Mouse (Mus musculus) liver, embryonic 11.5 days (tissue): ENCODE data around the gene Tssk2. TPM values are rescaled to one million over a fixed set of nuclear protein-coding genes. Genes with fewer than 3 reads are reported as not detected.
A peak's percentile ranks its signal among the peaks of the same experiment; 100 is the strongest.

Experiments used
- ATAC-seq: fragments of 200-750 bp; cut with Nextera tagmentation; replicated peaks from 2 replicates; pipeline ENCODE4 v1.8.0; 2017; ENCODE audit warnings: moderate number of reproducible peaks, mild to moderate bottlenecking, moderate TSS enrichment, moderate library complexity; ENCODE audit not compliant: low FRiP score
- DNase-seq: peaks from one replicate; pipeline ENCODE4 v3.0.0-alpha.2; 2017; ENCODE audit warnings: low spot score
- H3K27ac ChIP-seq: fragments of 300-500 bp; sonication (generic); 2 replicates; pipeline ENCODE4 v1.5.1; 2014; ENCODE audit warnings: mild to moderate bottlenecking, low read depth, low read length, control low read depth
- H3K27me3 ChIP-seq: fragments of 300-500 bp; sonication (generic); replicated peaks from 2 replicates; pipeline ENCODE4 v1.6.1; 2014; ENCODE audit warnings: low read length, mixed read lengths; ENCODE audit not compliant: control insufficient read depth, insufficient read depth
- H3K36me3 ChIP-seq: fragments of 300-500 bp; sonication (generic); 2 replicates; pipeline ENCODE4 v1.6.1; 2014; ENCODE audit warnings: mild to moderate bottlenecking, low read length, moderate library complexity, mixed read lengths; ENCODE audit not compliant: control insufficient read depth, insufficient read depth
- H3K4me1 ChIP-seq: fragments of 300-500 bp; sonication (generic); replicated peaks from 2 replicates; pipeline ENCODE4 v1.6.1; 2014; ENCODE audit warnings: low read length, mixed read lengths; ENCODE audit not compliant: control insufficient read depth, insufficient read depth
- H3K4me2 ChIP-seq: fragments of 300-500 bp; sonication (generic); 2 replicates; pipeline ENCODE4 v1.6.1; 2014; ENCODE audit warnings: mild to moderate bottlenecking, control low read depth, moderate library complexity
- H3K4me3 ChIP-seq: fragments of 300-500 bp; sonication (generic); 2 replicates; pipeline ENCODE4 v1.5.1; 2014; ENCODE audit warnings: low read depth, low read length, control low read depth
- H3K9ac ChIP-seq: fragments of 300-500 bp; sonication (generic); 2 replicates; pipeline ENCODE4 v1.6.1; 2014; ENCODE audit warnings: low read depth, low read length, control low read depth
- H3K9me3 ChIP-seq: fragments of 300-500 bp; sonication (generic); 2 replicates; pipeline ENCODE4 v1.6.1; 2016; ENCODE audit warnings: low read length, inconsistent platforms, mixed read lengths; ENCODE audit not compliant: control insufficient read depth
- WGBS: fragments of 180-500 bp; shearing (Covaris S2); extraction: QIAGEN DNeasy Blood & Tissue Kit; methylation state at CpG from one replicate; pipeline ENCODE4 v1.1.7; 2014; 5-methylcytosine and 5-hydroxymethylcytosine counted together
- polyA plus RNA-seq: library from polyadenylated mRNA; unstranded; fragments of >200 nt; fragmentation: Nextera tagmentation; extraction: Ambion mirVana; gene quantifications from 2 replicates; pipeline ENCODE4 v1.2.1, GENCODE M21; 2014

The Tssk2 gene
- polyA plus RNA-seq, 1 experiment from 2014 or later: 0.12 TPM

GRCm38 (mm10) chr16:17865770-17866169 lies 32.7 kb upstream of the Tssk2 start:
- no peak overlapping the region for H3K27ac ChIP-seq
- no peak overlapping the region for H3K4me2 ChIP-seq
- H3K4me3 ChIP-seq: no peak overlapping the region
- no peak overlapping the region for H3K9ac ChIP-seq
- no peaks in the 10 kb centered on the region for H3K27me3 ChIP-seq
- no peaks in the 10 kb centered on the region for H3K9me3 ChIP-seq
- no peak for ATAC-seq
- 76% methylated on average over 6 of the region's 6 CpGs for WGBS
- peaks cover 7% of the 10 kb centered on the region; the same call in 1 of the 2 replicates for H3K36me3 ChIP-seq
- no peak for DNase-seq
- H3K4me1 ChIP-seq: peaks cover 2% of the 10 kb centered on the region; the same call in 1 of the 2 replicates

GRCm38 (mm10) chr16:17871248-17871647 lies 27.2 kb upstream of the Tssk2 start:
- Histone ChIP-seq H3K27ac (no peak overlapping the region), H3K27me3 (no peaks in the 10 kb centered on the region), H3K4me3 (no peak overlapping the region), H3K9me3 (no peaks in the 10 kb centered on the region), H3K4me2 (no peak overlapping the region), H3K36me3 (peaks cover 2% of the 10 kb centered on the region; the same call in 1 of the 2 replicates), H3K4me1 (peaks cover 30% of the 10 kb centered on the region), H3K9ac (no peak overlapping the region)
- 46% methylated on average over 5 of the region's 5 CpGs for WGBS
- peak; percentile 71 for ATAC-seq
- DNase-seq: no peak

GRCm38 (mm10) chr16:17872995-17873394 lies 25.4 kb upstream of the Tssk2 start:
- Histone ChIP-seq H3K4me1 (peaks cover 30% of the 10 kb centered on the region), H3K4me2 (0 out of 2 replicates have a peak overlapping the region, but pooled peaks have one; percentile 1), H3K36me3 (peaks cover 2% of the 10 kb centered on the region; the same call in 1 of the 2 replicates), H3K27ac (no peak overlapping the region), H3K27me3 (no peaks in the 10 kb centered on the region), H3K9ac (no peak overlapping the region), H3K4me3 (no peak overlapping the region), H3K9me3 (no peaks in the 10 kb centered on the region)
- DNase-seq (no peak), ATAC-seq (peak; percentile 68)
- 42% methylated on average over 4 of the region's 4 CpGs for WGBS

GRCm38 (mm10) chr16:17875174-17875573 lies 23.3 kb upstream of the Tssk2 start:
- Histone ChIP-seq H3K4me3 (no peak overlapping the region), H3K4me1 (peaks cover 30% of the 10 kb centered on the region), H3K27ac (no peak overlapping the region), H3K9ac (0 out of 2 replicates have a peak overlapping the region, but pooled peaks have one; percentile 16), H3K36me3 (peaks cover 2% of the 10 kb centered on the region; the same call in 1 of the 2 replicates), H3K4me2 (no peak overlapping the region), H3K9me3 (no peaks in the 10 kb centered on the region), H3K27me3 (no peaks in the 10 kb centered on the region)
- 74% methylated on average over 4 of the region's 4 CpGs for WGBS
- DNase-seq: no peak
- ATAC-seq: no peak

GRCm38 (mm10) chr16:17876096-17876495 lies 22.3 kb upstream of the Tssk2 start:
- Histone ChIP-seq H3K27me3 (no peaks in the 10 kb centered on the region), H3K27ac (no peak overlapping the region), H3K9ac (no peak overlapping the region), H3K4me3 (no peak overlapping the region), H3K4me1 (peaks cover 25% of the 10 kb centered on the region), H3K9me3 (no peaks in the 10 kb centered on the region), H3K4me2 (no peak overlapping the region), H3K36me3 (no peaks in the 10 kb centered on the region; the same call in 1 of the 2 replicates)
- DNase-seq (no peak), ATAC-seq (no peak)
- 85% methylated on average over 1 of the region's 1 CpGs for WGBS

GRCm38 (mm10) chr16:17879571-17879970 lies 18.9 kb upstream of the Tssk2 start:
- no peak for ATAC-seq
- 86% methylated on average over 4 of the region's 4 CpGs for WGBS
- H3K4me1 ChIP-seq: 0 out of 2 replicates have a peak, but pooled peaks cover 3% of the 10 kb centered on the region

GRCm38 (mm10) chr16:17882196-17882595 lies 16.2 kb upstream of the Tssk2 start:
- Histone ChIP-seq H3K9me3 (no peaks in the 10 kb centered on the region), H3K4me3 (no peak overlapping the region), H3K4me2 (no peak overlapping the region), H3K27me3 (no peaks in the 10 kb centered on the region), H3K4me1 (0 out of 2 replicates have a peak, but pooled peaks cover 3% of the 10 kb centered on the region), H3K27ac (no peak overlapping the region), H3K9ac (no peak overlapping the region), H3K36me3 (peaks cover 5% of the 10 kb centered on the region; the same call in 1 of the 2 replicates)
- DNase-seq (no peak), ATAC-seq (no peak)

More at GRCm38 (mm10) chr16:17879571-17879970, 18.9 kb upstream of the Tssk2 start:
- Histone ChIP-seq H3K9me3 (no peaks in the 10 kb centered on the region), H3K36me3 (peaks cover 5% of the 10 kb centered on the region; the same call in 1 of the 2 replicates), H3K4me2 (no peak overlapping the region), H3K9ac (no peak overlapping the region), H3K27me3 (no peaks in the 10 kb centered on the region), H3K4me3 (no peak overlapping the region), H3K27ac (no peak overlapping the region)
- no peak for DNase-seq

GRCm38 (mm10) chr16:17884116-17884515 lies 14.3 kb upstream of the Tssk2 start:
- Histone ChIP-seq H3K4me3 (no peak overlapping the region), H3K4me1 (0 out of 2 replicates have a peak, but pooled peaks cover 3% of the 10 kb centered on the region), H3K36me3 (peaks cover 5% of the 10 kb centered on the region; the same call in 1 of the 2 replicates), H3K9ac (no peak overlapping the region), H3K27me3 (no peaks in the 10 kb centered on the region), H3K4me2 (no peak overlapping the region), H3K27ac (no peak overlapping the region), H3K9me3 (no peaks in the 10 kb centered on the region)
- WGBS: 72% methylated on average over 6 of the region's 6 CpGs
- DNase-seq: no peak
- ATAC-seq: no peak

GRCm38 (mm10) chr16:17889689-17890341 lies 8.6 kb upstream of the Tssk2 start:
- no peaks in the 10 kb centered on the region for H3K9me3 ChIP-seq
- peak overlapping the region; percentile 80 for H3K4me2 ChIP-seq
- peaks cover 13% of the 10 kb centered on the region for H3K4me1 ChIP-seq
- ATAC-seq (no peak), DNase-seq (no peak)
- H3K36me3 ChIP-seq: no peaks in the 10 kb centered on the region
- no peak overlapping the region for H3K9ac ChIP-seq
- peak overlapping the region; percentile 99; the same call in 1 of the 2 replicates for H3K4me3 ChIP-seq
- 82% methylated on average over 6 of the region's 6 CpGs for WGBS
- H3K27ac ChIP-seq: no peak overlapping the region
- H3K27me3 ChIP-seq: no peaks in the 10 kb centered on the region
